Mouse (Mus musculus) liver, embryonic 13.5 days (tissue): Measurements from ENCODE around the gene Fat3. TPM values are rescaled to one million over a fixed set of nuclear protein-coding genes. Genes with fewer than 3 reads are reported as not detected.

Experiments
- ATAC-seq: fragments of 200-750 bp; cut with Nextera tagmentation; 2 replicates; pipeline ENCODE4 v1.8.0; 2017; ENCODE audit warnings: low read depth, mild to moderate bottlenecking, moderate number of reproducible peaks, moderate library complexity
- DNase-seq: peaks from one replicate; pipeline ENCODE4 v3.0.0; 2022
- H3K27ac ChIP-seq: fragments of 300-500 bp; sonication (generic); 2 replicates; pipeline ENCODE4 v1.5.1; 2015; ENCODE audit warnings: moderate library complexity, mild to moderate bottlenecking, inconsistent platforms
- H3K27me3 ChIP-seq: fragments of 300-500 bp; sonication (generic); 2 replicates; pipeline ENCODE4 v1.6.1; 2015; ENCODE audit warnings: mild to moderate bottlenecking, inconsistent platforms
- H3K36me3 ChIP-seq: fragments of 300-500 bp; sonication (generic); 2 replicates; pipeline ENCODE4 v1.6.1; 2015; ENCODE audit warnings: mild to moderate bottlenecking, inconsistent platforms
- H3K4me1 ChIP-seq: fragments of 300-500 bp; sonication (generic); replicated peaks from 2 replicates; pipeline ENCODE4 v1.6.1; 2015; ENCODE audit warnings: inconsistent platforms
- H3K4me2 ChIP-seq: fragments of 300-500 bp; sonication (generic); 2 replicates; pipeline ENCODE4 v1.6.1; 2015; ENCODE audit warnings: inconsistent platforms, mild to moderate bottlenecking, moderate library complexity
- H3K4me3 ChIP-seq: fragments of 300-500 bp; sonication (generic); replicated peaks from 2 replicates; pipeline ENCODE4 v1.5.1; 2015; ENCODE audit warnings: mild to moderate bottlenecking, inconsistent platforms
- H3K9ac ChIP-seq: fragments of 300-500 bp; sonication (generic); 2 replicates; pipeline ENCODE4 v1.6.1; 2015; ENCODE audit warnings: mild to moderate bottlenecking, inconsistent platforms
- H3K9me3 ChIP-seq: fragments of 300-500 bp; sonication (generic); replicated peaks from 2 replicates; pipeline ENCODE4 v1.6.1; 2016; ENCODE audit warnings: inconsistent platforms
- WGBS: fragments of 180-500 bp; shearing (Covaris S2); methylation state at CpG from one replicate; pipeline ENCODE4 v1.1.7; 2015; ENCODE audit not compliant: insufficient replicate concordance; 5-methylcytosine and 5-hydroxymethylcytosine counted together
- polyA plus RNA-seq: library from polyadenylated mRNA; unstranded; fragments of >200 nt; fragmentation: Nextera tagmentation; extraction: Ambion mirVana; gene quantifications from 2 replicates; pipeline ENCODE4 v1.2.1, GENCODE M21; 2015

The Fat3 gene
- polyA plus RNA-seq, 1 experiment from 2014 or later = 0.07 TPM

GRCm38 (mm10) chr9:15954338-15954704 lies 546.8 kb downstream of the Fat3 start:
- Histone ChIP-seq H3K27me3 (no peaks in the 10 kb centered on the region), H3K27ac (no peak overlapping the region), H3K4me1 (no peaks in the 10 kb centered on the region), H3K4me3 (no peak overlapping the region), H3K36me3 (no peaks in the 10 kb centered on the region), H3K4me2 (no peak overlapping the region), H3K9me3 (no peaks in the 10 kb centered on the region), H3K9ac (no peak overlapping the region)
- 34% methylated on average over 1 of the region's 1 CpGs for WGBS
- no peak for ATAC-seq
- DNase-seq = no peak

GRCm38 (mm10) chr9:15953585-15954337 lies 547.3 kb downstream of the Fat3 start:
- Histone ChIP-seq H3K9me3 (no peaks in the 10 kb centered on the region), H3K9ac (no peak overlapping the region), H3K4me1 (no peaks in the 10 kb centered on the region), H3K36me3 (no peaks in the 10 kb centered on the region), H3K27me3 (no peaks in the 10 kb centered on the region), H3K27ac (no peak overlapping the region), H3K4me3 (no peak overlapping the region), H3K4me2 (no peak overlapping the region)
- DNase-seq (no peak), ATAC-seq (no peak)
- whole genome bisulfite sequencing = 56% methylated on average over 6 of the region's 6 CpGs

- no peak overlapping the region for H3K4me2 ChIP-seq
- H3K4me1 ChIP-seq = peaks cover 11% of the 10 kb centered on the region
- H3K27me3 ChIP-seq = no peaks in the 10 kb centered on the region
- no peak for DNase-seq
- H3K9me3 ChIP-seq = no peaks in the 10 kb centered on the region
- H3K36me3 ChIP-seq = no peaks in the 10 kb centered on the region
- H3K4me3 ChIP-seq = no peak overlapping the region
- no peak overlapping the region for H3K27ac ChIP-seq
- WGBS = 53% methylated on average over 4 of the region's 4 CpGs
- no peak for ATAC-seq
- H3K9ac ChIP-seq = no peak overlapping the region
These were observed 553.0 kb downstream of the Fat3 start for GRCm38 (mm10) chr9:15948086-15948485.

- no peak overlapping the region for H3K4me2 ChIP-seq
- no peak for DNase-seq
- WGBS = 54% methylated on average over 3 of the region's 3 CpGs
These were observed 556.9 kb downstream of the Fat3 start for GRCm38 (mm10) chr9:15944182-15944581.

GRCm38 (mm10) chr9:15943486-15944153 lies 557.5 kb downstream of the Fat3 start:
- H3K27me3 ChIP-seq = no peaks in the 10 kb centered on the region
- ATAC-seq (peak; percentile 54), DNase-seq (no peak)
- WGBS = 56% methylated on average over 3 of the region's 3 CpGs
- no peaks in the 10 kb centered on the region for H3K9me3 ChIP-seq
- no peak overlapping the region for H3K27ac ChIP-seq
- H3K4me2 ChIP-seq = no peak overlapping the region
- no peak overlapping the region for H3K4me3 ChIP-seq
- H3K4me1 ChIP-seq = peaks cover 41% of the 10 kb centered on the region
- no peak overlapping the region for H3K9ac ChIP-seq
- no peaks in the 10 kb centered on the region for H3K36me3 ChIP-seq

More at GRCm38 (mm10) chr9:15944182-15944581, 556.9 kb downstream of the Fat3 start:
- no peaks in the 10 kb centered on the region for H3K27me3 ChIP-seq
- ATAC-seq = no peak
- H3K27ac ChIP-seq = no peak overlapping the region
- no peaks in the 10 kb centered on the region for H3K9me3 ChIP-seq
- peaks cover 41% of the 10 kb centered on the region for H3K4me1 ChIP-seq
- H3K9ac ChIP-seq = no peak overlapping the region
- no peak overlapping the region for H3K4me3 ChIP-seq
- H3K36me3 ChIP-seq = no peaks in the 10 kb centered on the region

- Histone ChIP-seq H3K4me1 (peaks cover 41% of the 10 kb centered on the region), H3K4me3 (no peak overlapping the region), H3K36me3 (no peaks in the 10 kb centered on the region), H3K4me2 (0 out of 2 replicates have a peak overlapping the region, but pooled peaks have one; percentile 12), H3K9ac (no peak overlapping the region), H3K27me3 (no peaks in the 10 kb centered on the region), H3K27ac (no peak overlapping the region), H3K9me3 (no peaks in the 10 kb centered on the region)
- ATAC-seq (peak; percentile 90), DNase-seq (peak; percentile 26)
- WGBS = 34% methylated on average over 2 of the region's 2 CpGs
These were observed 559.3 kb downstream of the Fat3 start for GRCm38 (mm10) chr9:15941818-15942217.

GRCm38 (mm10) chr9:15940933-15941673 lies 560.0 kb downstream of the Fat3 start:
- WGBS = 35% methylated on average over 7 of the region's 7 CpGs
- no peak for ATAC-seq

GRCm38 (mm10) chr9:15939594-15939993 lies 561.5 kb downstream of the Fat3 start:
- no peak for ATAC-seq
- Histone ChIP-seq H3K27ac (no peak overlapping the region), H3K4me3 (no peak overlapping the region), H3K27me3 (no peaks in the 10 kb centered on the region), H3K9me3 (no peaks in the 10 kb centered on the region), H3K9ac (no peak overlapping the region), H3K4me1 (peaks cover 41% of the 10 kb centered on the region), H3K4me2 (no peak overlapping the region), H3K36me3 (no peaks in the 10 kb centered on the region)
- no peak for DNase-seq
- 30% methylated on average over 2 of the region's 2 CpGs for WGBS

More at GRCm38 (mm10) chr9:15940933-15941673, 560.0 kb downstream of the Fat3 start:
- Histone ChIP-seq H3K9ac (no peak overlapping the region), H3K27ac (no peak overlapping the region), H3K4me3 (no peak overlapping the region), H3K27me3 (no peaks in the 10 kb centered on the region), H3K9me3 (no peaks in the 10 kb centered on the region), H3K36me3 (no peaks in the 10 kb centered on the region), H3K4me2 (no peak overlapping the region), H3K4me1 (peaks cover 41% of the 10 kb centered on the region)
- no peak for DNase-seq

- H3K4me2 ChIP-seq = no peak overlapping the region
- no peaks in the 10 kb centered on the region for H3K36me3 ChIP-seq
- peaks cover 29% of the 10 kb centered on the region for H3K4me1 ChIP-seq
- WGBS = 57% methylated on average over 28 of the region's 28 CpGs
- H3K27me3 ChIP-seq = no peaks in the 10 kb centered on the region
- H3K9ac ChIP-seq = no peak overlapping the region
- no peaks in the 10 kb centered on the region for H3K9me3 ChIP-seq
- ATAC-seq (no peak), DNase-seq (peak; percentile 6)
- no peak overlapping the region for H3K4me3 ChIP-seq
- H3K27ac ChIP-seq = no peak overlapping the region
These were observed 563.1 kb downstream of the Fat3 start for GRCm38 (mm10) chr9:15937837-15938514.

- WGBS = 57% methylated on average over 5 of the region's 5 CpGs
- H3K9ac ChIP-seq = no peak overlapping the region
- no peaks in the 10 kb centered on the region for H3K36me3 ChIP-seq
- no peak overlapping the region for H3K27ac ChIP-seq
- no peak for DNase-seq
- ATAC-seq = no peak
- H3K4me2 ChIP-seq = no peak overlapping the region
- H3K9me3 ChIP-seq = no peaks in the 10 kb centered on the region
- no peaks in the 10 kb centered on the region for H3K4me1 ChIP-seq
- H3K4me3 ChIP-seq = no peak overlapping the region
- no peaks in the 10 kb centered on the region for H3K27me3 ChIP-seq
These were observed 570.1 kb downstream of the Fat3 start for GRCm38 (mm10) chr9:15930928-15931443.

- Histone ChIP-seq H3K27me3 (no peaks in the 10 kb centered on the region), H3K4me1 (no peaks in the 10 kb centered on the region), H3K27ac (no peak overlapping the region), H3K4me3 (no peak overlapping the region), H3K36me3 (no peaks in the 10 kb centered on the region), H3K9ac (no peak overlapping the region), H3K9me3 (no peaks in the 10 kb centered on the region), H3K4me2 (no peak overlapping the region)
- no peak for ATAC-seq
- DNase-seq = no peak
- 55% methylated on average over 2 of the region's 2 CpGs for WGBS
These were observed 572.8 kb downstream of the Fat3 start for GRCm38 (mm10) chr9:15928331-15928730.
